Mouse (Mus musculus) spleen, adult 2 months (tissue): Measurements from ENCODE around the gene Spred2. TPM values are rescaled to one million over a fixed set of nuclear protein-coding genes. Genes with fewer than 3 reads are reported as not detected.

Experiments
- DNase-seq, 2 experiments: peaks; one replicate each; pipeline versions ENCODE4 v3.0.0 to v3.0.0-alpha.2; 2012 to 2021; ENCODE audit warnings: low spot score in 2 of 2, low read depth in 1 of 2
- H3K27ac ChIP-seq: fragments of 200-500 bp; 2 replicates; pipeline ENCODE4 v1.5.1; 2012; ENCODE audit warnings: low read length, inconsistent platforms; ENCODE audit not compliant: insufficient read depth
- H3K27me3 ChIP-seq: fragments of 200-500 bp; 2 replicates; pipeline ENCODE4 v1.6.1; 2012; ENCODE audit warnings: mild to moderate bottlenecking, moderate library complexity, low read length, inconsistent platforms; ENCODE audit not compliant: control insufficient read depth, insufficient read depth
- H3K36me3 ChIP-seq: fragments of 200-500 bp; 2 replicates; pipeline ENCODE4 v1.6.1; 2012; ENCODE audit warnings: mild to moderate bottlenecking, low read length, inconsistent platforms; ENCODE audit not compliant: control insufficient read depth, insufficient read depth
- H3K4me1 ChIP-seq: fragments of 200-500 bp; 2 replicates; pipeline ENCODE4 v1.6.1; 2011; ENCODE audit warnings: inconsistent platforms; ENCODE audit not compliant: control insufficient read depth, insufficient read depth, insufficient read length
- H3K4me3 ChIP-seq: fragments of 200-500 bp; 2 replicates; pipeline ENCODE4 v1.5.1; 2011; ENCODE audit warnings: mild to moderate bottlenecking, inconsistent platforms; ENCODE audit not compliant: insufficient read depth, insufficient read length; ENCODE audit errors: extremely low read depth
- CTCF ChIP-seq: fragments of 200-500 bp; IDR thresholded peaks from 2 replicates; pipeline ENCODE4 v1.5.1; 2011; ENCODE audit warnings: mild to moderate bottlenecking, inconsistent platforms; ENCODE audit not compliant: insufficient read depth, insufficient read length, insufficient replicate concordance; ENCODE audit errors: extremely low read depth
- POLR2A ChIP-seq: fragments of 200-500 bp; IDR thresholded peaks from 2 replicates; pipeline ENCODE4 v1.6.1; 2011; ENCODE audit warnings: low read depth, low read length, inconsistent platforms
- WGBS: fragments of 180-500 bp; shearing (Covaris S2); methylation state at CpG from one replicate; pipeline ENCODE4 v1.1.7; 2018; 5-methylcytosine and 5-hydroxymethylcytosine counted together
- polyA plus RNA-seq: library from polyadenylated mRNA; depleted of rRNA; stranded (reverse); fragments of >200 nt; gene quantifications from 2 replicates; pipeline ENCODE4 v1.2.3, GENCODE M21; 2012

Spred2 gene
- polyA plus RNA-seq, 1 experiment: 5.7 TPM

GRCm38 (mm10) chr11:19941156-19941777, 17.1 kb downstream of the Spred2 start:
- peaks cover 14% of the 10 kb centered on the region; the same call in 1 of the 2 replicates for H3K4me1 ChIP-seq
- H3K27me3 ChIP-seq: no peaks in the 10 kb centered on the region
- H3K36me3 ChIP-seq: no peaks in the 10 kb centered on the region
- TF ChIP-seq CTCF: no peak
- 81% methylated on average over 12 of the region's 12 CpGs for WGBS
- no peak overlapping the region for H3K4me3 ChIP-seq
- no peak overlapping the region for H3K27ac ChIP-seq
- no peak for DNase-seq

GRCm38 (mm10) chr11:19941978-19942377, 17.8 kb downstream of the Spred2 start:
- Histone ChIP-seq H3K27me3 (no peaks in the 10 kb centered on the region), H3K4me3 (no peak overlapping the region), H3K36me3 (no peaks in the 10 kb centered on the region), H3K27ac (no peak overlapping the region), H3K4me1 (peaks cover 14% of the 10 kb centered on the region; the same call in 1 of the 2 replicates)
- TF ChIP-seq POLR2A: no peak
- TF ChIP-seq CTCF: no peak
- WGBS: 92% methylated on average over 4 of the region's 4 CpGs
- DNase-seq: no peak

DNA sequence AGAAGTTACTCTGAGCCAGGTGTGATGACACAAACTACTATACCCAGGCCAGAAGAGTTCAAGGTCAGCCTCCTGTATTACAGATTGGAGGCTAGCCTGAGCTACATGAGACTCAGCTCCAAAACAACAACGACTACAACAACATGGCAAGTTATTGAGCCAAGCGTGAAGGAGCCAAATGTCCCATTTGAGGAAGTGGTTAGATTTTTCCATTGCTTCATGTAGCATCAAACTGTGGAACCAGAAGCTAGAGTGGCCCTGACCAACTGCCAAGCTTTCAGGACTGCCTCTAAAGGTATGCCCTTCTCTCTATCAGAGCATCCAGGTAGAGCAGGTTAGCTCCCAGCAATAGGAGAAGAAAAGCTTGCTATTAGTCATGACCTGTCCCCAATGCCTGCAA, 19.6 kb downstream of the Spred2 start:
- no peak for DNase-seq
- Histone ChIP-seq H3K36me3 (no peaks in the 10 kb centered on the region), H3K4me3 (no peak overlapping the region), H3K27ac (no peak overlapping the region), H3K4me1 (peaks cover 9% of the 10 kb centered on the region; the same call in 1 of the 2 replicates), H3K27me3 (no peaks in the 10 kb centered on the region)
- no peak for TF ChIP-seq POLR2A
- no peak for TF ChIP-seq CTCF
- WGBS: 27% methylated on average over 2 of the region's 2 CpGs

- Histone ChIP-seq H3K27ac (no peak overlapping the region), H3K4me3 (no peak overlapping the region), H3K4me1 (no peaks in the 10 kb centered on the region; the same call in 1 of the 2 replicates), H3K27me3 (no peaks in the 10 kb centered on the region), H3K36me3 (no peaks in the 10 kb centered on the region)
- DNase-seq: no peak
- WGBS: 96% methylated on average over 6 of the region's 6 CpGs
- TF ChIP-seq CTCF: no peak
- TF ChIP-seq POLR2A: no peak
These were observed 20.5 kb downstream of the Spred2 start for GRCm38 (mm10) chr11:19944701-19945100.

DNA sequence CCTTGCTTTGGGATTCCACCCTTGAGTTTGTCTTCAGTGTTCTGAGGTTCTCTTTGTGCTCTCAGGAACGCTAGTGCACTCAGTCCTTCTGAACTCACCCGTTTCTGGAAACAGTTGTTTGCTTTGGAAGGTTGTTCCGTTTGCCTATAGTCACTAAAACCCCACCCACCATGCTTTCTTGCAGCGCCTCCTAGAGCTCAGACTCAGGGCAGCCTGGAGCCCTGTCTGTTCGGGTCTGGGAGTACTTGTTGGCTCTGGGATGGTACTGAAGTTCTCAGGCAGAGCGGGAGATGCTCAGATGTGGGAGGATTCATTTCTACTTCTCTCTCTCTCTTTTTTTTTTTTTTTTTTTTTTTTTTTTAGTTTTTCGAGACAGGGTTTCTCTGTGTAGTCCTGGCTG, 22.5 kb downstream of the Spred2 start:
- no peak for DNase-seq
- WGBS: 95% methylated on average over 6 of the region's 7 CpGs
- TF ChIP-seq CTCF (no peak), POLR2A (no peak)
- Histone ChIP-seq H3K4me1 (no peaks in the 10 kb centered on the region), H3K36me3 (no peaks in the 10 kb centered on the region), H3K4me3 (no peak overlapping the region), H3K27me3 (no peaks in the 10 kb centered on the region), H3K27ac (no peak overlapping the region)

GRCm38 (mm10) chr11:19947626-19948135, 23.5 kb downstream of the Spred2 start:
- DNase-seq: no peak
- Histone ChIP-seq H3K4me3 (no peak overlapping the region), H3K4me1 (no peaks in the 10 kb centered on the region), H3K27ac (no peak overlapping the region), H3K27me3 (no peaks in the 10 kb centered on the region), H3K36me3 (no peaks in the 10 kb centered on the region)
- 89% methylated on average over 7 of the region's 7 CpGs for WGBS
- TF ChIP-seq CTCF: no peak
- no peak for TF ChIP-seq POLR2A

DNA sequence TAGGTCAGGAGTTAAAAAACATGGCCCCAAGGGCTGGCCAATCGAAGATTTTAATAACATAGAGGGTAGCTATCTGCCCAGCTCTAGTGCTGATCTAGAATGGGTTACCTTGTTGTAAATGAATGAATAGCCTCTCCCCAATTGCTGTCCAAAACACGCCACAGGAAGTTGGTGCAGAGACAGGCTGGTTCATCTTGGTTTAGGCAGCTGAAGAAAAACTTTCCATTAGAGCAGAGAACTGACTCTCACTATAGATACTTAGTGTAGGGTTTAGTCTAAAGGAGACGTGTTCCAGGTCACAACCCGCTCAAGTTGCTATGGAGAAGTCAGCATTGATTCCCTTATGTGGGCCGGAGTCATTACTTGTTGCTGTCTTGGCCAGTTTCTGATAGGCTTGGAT, 25.6 kb downstream of the Spred2 start:
- 66% methylated on average over 5 of the region's 5 CpGs for WGBS
- H3K36me3 ChIP-seq: no peaks in the 10 kb centered on the region
- no peak overlapping the region for H3K4me3 ChIP-seq
- H3K4me1 ChIP-seq: no peaks in the 10 kb centered on the region
- H3K27ac ChIP-seq: no peak overlapping the region
- no peak for TF ChIP-seq POLR2A
- TF ChIP-seq CTCF: no peak
- no peaks in the 10 kb centered on the region for H3K27me3 ChIP-seq
- DNase-seq: no peak
